Mouse (Mus musculus) C2C12 (cell line): ENCODE results near the gene Arid3b. TPM values are rescaled to one million over a fixed set of nuclear protein-coding genes. Genes with fewer than 3 reads are reported as not detected.

Experiments
- H3K27me3 ChIP-seq: one replicate; pipeline ENCODE4 v1.6.1; 2011; ENCODE audit not compliant: control insufficient read depth, insufficient read depth, insufficient read length
- H3K36me3 ChIP-seq: one replicate; pipeline ENCODE4 v1.6.1; 2011; ENCODE audit not compliant: control insufficient read depth, insufficient read depth
- H3K4me3 ChIP-seq: one replicate; pipeline ENCODE4 v1.5.1; 2011; ENCODE audit warnings: mild to moderate bottlenecking, control low read depth; ENCODE audit not compliant: poor library complexity, insufficient read depth, severe bottlenecking
- H3K79me2 ChIP-seq: one replicate; pipeline ENCODE4 v1.6.1; 2011; ENCODE audit not compliant: control insufficient read depth, insufficient read depth
- H3K79me3 ChIP-seq: one replicate; pipeline ENCODE4 v1.6.1; 2011; ENCODE audit warnings: low read depth, control low read depth
- H3ac ChIP-seq: one replicate; pipeline ENCODE3; 2011; ENCODE audit warnings: low read depth; ENCODE audit not compliant: control insufficient read depth, insufficient read length
- CEBPB ChIP-seq: IDR thresholded peaks from one replicate; pipeline ENCODE4 v1.6.1; 2011; ENCODE audit warnings: low read depth, mild to moderate bottlenecking, control low read depth, moderate library complexity
- CTCF ChIP-seq: IDR thresholded peaks from one replicate; pipeline ENCODE4 v1.5.1; 2011; ENCODE audit not compliant: control insufficient read depth, insufficient read depth, insufficient read length
- FOSL1 ChIP-seq: IDR thresholded peaks from one replicate; pipeline ENCODE4 v1.8.0; 2011; ENCODE audit warnings: mild to moderate bottlenecking, low read length; ENCODE audit not compliant: poor library complexity, insufficient read depth, severe bottlenecking
- MAX ChIP-seq: IDR thresholded peaks from one replicate; pipeline ENCODE4 v1.6.1; 2011; ENCODE audit warnings: mild to moderate bottlenecking, control low read depth
- MYOD1 ChIP-seq: IDR thresholded peaks from one replicate; pipeline ENCODE4 v1.6.1; 2011; ENCODE audit warnings: low read depth; ENCODE audit not compliant: control insufficient read depth, insufficient read length
- MYOG ChIP-seq: IDR thresholded peaks from one replicate; pipeline ENCODE4 v1.6.1; 2011; ENCODE audit not compliant: control insufficient read depth, insufficient read length; ENCODE audit errors: extremely low read depth
- USF1 ChIP-seq: IDR thresholded peaks from one replicate; pipeline ENCODE4 v1.6.1; 2011; ENCODE audit warnings: low read depth, mild to moderate bottlenecking, control low read depth, moderate library complexity
- polyA plus RNA-seq: library from polyadenylated mRNA; unstranded; fragments of >200 nt; fragmentation: generic; extraction: Trizol; gene quantifications from one replicate; pipeline ENCODE4 v1.2.1, GENCODE M21; 2012; ENCODE audit warnings: missing spikeins

Arid3b gene
- polyA plus RNA-seq, 1 experiment: 0.87 TPM

DNA sequence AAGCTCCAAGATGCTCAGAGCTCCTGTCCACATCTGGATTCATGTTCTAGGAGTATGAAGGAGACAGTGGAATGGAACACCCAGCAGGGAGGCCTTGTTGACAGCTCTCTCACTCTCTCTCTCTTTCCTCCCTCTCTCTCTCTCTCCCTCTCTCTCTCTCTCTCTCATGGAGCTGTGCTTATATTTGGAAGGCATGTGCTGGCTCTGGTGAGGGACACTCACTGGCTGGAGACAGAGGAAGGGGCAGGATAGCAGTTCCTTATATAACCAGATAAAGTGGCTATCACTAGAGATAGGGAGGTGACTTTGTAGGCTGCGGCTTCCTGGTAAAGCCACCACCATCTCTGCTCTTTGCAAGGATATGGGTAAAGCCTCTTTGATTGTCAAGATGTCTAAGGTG is 66.4 kb downstream of the Arid3b start:
- Histone ChIP-seq H3K79me2 (no peaks in the 10 kb centered on the region), H3K4me3 (no peak overlapping the region), H3K27me3 (no peaks in the 10 kb centered on the region), H3K79me3 (no peaks in the 10 kb centered on the region), H3ac (no peak overlapping the region), H3K36me3 (no peaks in the 10 kb centered on the region)
- TF ChIP-seq MYOD1 (no peak), CEBPB (no peak)

DNA sequence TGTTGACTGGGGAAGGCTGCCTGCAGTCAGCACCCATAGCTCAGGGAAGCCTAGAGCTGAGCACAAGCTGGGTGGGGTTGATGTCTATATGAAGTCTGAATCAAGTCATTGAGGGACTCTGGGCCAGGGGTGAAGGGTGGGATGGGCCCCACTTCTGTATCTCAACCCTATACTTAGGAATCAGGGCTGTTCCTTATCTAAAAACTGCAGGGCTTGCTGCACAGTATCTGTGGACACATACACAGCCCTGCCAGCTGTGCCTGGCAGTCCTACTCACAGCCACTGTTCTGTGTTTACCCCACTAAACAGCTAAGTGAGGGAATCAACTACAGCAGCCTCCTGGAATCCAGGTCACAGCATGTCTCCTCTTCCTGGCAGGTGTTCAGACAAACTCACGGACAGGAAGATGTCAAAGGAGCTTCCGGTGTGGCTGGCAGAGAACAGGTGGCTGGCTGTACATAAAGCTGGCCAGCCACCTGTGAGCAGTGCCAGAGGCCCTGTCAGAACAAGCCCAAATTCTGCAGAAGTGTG is 67.0 kb downstream of the Arid3b start:
- Histone ChIP-seq H3K79me3 (no peaks in the 10 kb centered on the region), H3K36me3 (no peaks in the 10 kb centered on the region), H3K27me3 (no peaks in the 10 kb centered on the region), H3ac (no peak overlapping the region), H3K4me3 (no peak overlapping the region), H3K79me2 (peaks cover 2% of the 10 kb centered on the region)
- no peak for TF ChIP-seq CEBPB
- TF ChIP-seq CTCF: no peak
- TF ChIP-seq FOSL1: no peak
- TF ChIP-seq MYOG: no peak
- no peak for TF ChIP-seq MYOD1
- TF ChIP-seq USF1: no peak
- TF ChIP-seq MAX: no peak

DNA sequence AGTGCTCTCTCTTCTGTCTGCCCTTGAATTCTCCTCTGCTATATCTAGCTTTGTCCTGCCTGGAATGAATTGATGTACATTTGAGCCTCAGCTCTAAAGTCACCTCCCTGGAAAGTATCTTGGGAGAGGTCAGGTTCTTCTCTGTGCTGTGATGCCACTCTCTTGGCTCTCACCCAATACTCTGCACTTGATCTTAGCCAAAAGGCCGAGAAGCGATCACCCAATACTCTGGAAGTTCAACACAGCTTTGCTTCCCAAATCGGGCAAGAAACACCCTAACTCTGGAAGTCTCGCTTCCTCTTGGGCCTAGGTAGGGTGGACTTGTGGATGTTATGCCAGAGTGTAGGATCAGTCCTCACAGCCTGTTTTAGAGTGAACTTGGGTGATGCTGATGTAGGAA is 69.4 kb downstream of the Arid3b start:
- TF ChIP-seq CTCF (no peak), USF1 (no peak), MYOG (no peak), MAX (no peak), CEBPB (no peak), FOSL1 (no peak), MYOD1 (no peak)
- Histone ChIP-seq H3K79me2 (peaks cover 26% of the 10 kb centered on the region), H3ac (no peak overlapping the region), H3K27me3 (no peaks in the 10 kb centered on the region), H3K79me3 (peaks cover 23% of the 10 kb centered on the region), H3K36me3 (peaks cover under 1% of the 10 kb centered on the region), H3K4me3 (no peak overlapping the region)

DNA sequence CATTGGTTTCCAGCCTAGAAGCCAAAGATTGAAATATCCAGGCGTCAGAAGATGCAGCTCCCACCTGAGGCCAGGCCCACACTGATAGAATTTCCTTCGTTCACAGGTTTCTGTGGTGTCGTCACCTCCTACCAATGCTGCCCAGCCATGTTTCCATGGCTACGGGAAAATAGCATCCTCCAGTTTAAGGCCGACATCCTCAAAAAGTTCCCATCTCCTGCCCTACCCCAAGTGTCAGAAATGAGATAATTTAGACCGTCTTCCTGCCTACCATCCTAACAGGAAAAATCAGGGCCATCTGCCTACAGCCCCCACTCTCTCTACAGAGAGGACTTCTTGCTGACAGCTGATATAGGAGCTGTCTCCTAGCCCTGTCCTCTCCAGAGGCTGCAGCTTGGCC is 70.2 kb downstream of the Arid3b start:
- peaks cover 31% of the 10 kb centered on the region for H3K79me3 ChIP-seq
- H3K79me2 ChIP-seq: peaks cover 34% of the 10 kb centered on the region
- H3ac ChIP-seq: no peak overlapping the region
- H3K27me3 ChIP-seq: no peaks in the 10 kb centered on the region
- H3K4me3 ChIP-seq: no peak overlapping the region
- H3K36me3 ChIP-seq: peaks cover 8% of the 10 kb centered on the region
- TF ChIP-seq MAX (no peak), MYOG (no peak), MYOD1 (no peak)

DNA sequence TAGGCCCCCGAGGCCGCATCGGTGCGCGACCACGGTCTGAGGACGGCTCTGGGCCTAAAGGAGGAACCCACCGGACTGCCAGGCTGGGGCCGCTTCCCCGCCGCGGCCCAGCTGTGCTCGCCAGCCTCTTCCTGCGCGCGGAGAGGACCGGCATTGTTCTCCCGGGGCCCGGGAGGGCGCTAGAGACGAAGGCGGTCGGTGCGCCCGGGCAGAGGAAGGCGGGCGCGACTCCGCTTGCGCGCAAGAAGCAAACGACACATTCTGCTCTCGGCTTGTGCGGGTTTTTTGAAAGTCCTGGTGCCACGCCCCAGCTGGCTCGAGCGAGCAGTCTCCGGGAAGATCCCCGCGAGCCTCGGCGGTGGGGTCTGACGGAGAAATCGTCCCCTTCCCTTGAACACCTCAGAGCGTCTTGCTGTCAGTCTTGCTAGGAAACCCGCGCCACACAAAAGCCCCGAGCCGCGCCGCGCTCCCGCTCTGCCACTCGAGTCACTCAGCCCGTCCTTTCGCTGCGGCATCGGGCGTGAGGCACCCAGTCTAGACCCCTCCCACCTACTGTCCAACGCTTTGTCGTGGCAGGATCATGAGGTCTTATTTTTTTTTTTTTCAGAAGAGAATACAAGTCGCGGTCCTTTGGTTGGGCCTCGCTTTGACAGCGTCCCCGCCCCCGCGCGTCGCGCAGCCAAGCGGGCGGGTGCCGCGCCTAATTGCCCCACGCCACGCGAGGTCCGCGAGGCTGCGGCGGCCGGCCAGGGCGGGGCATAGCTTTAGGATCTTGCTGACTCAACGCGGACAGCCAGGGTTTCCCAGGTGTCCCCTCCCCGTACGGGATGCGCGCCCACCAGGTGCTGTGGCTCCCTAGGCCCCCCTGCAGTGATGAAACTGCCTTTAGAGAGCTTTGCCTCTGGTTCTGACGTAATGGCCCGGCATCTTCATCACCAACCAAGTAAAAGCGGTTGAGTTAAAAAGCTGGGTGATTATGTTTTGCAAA is 70.9 kb downstream of the Arid3b start, which contains the start of gene Clk3:
Gene Clk3 (minus strand): TSS at position 497 of the 988 bp plus-strand sequence.
- Histone ChIP-seq H3K27me3 (no peaks in the 10 kb centered on the region), H3ac (peak within 1 kb of the TSS; percentile 82), H3K79me3 (peaks cover 37% of the 10 kb centered on the region), H3K36me3 (peaks cover 16% of the 10 kb centered on the region), H3K4me3 (peak within 1 kb of the TSS; percentile 66), H3K79me2 (peaks cover 42% of the 10 kb centered on the region)
- TF ChIP-seq FOSL1 (no peak), MAX (peak; percentile 26), USF1 (no peak), MYOG (no peak), MYOD1 (no peak), CEBPB (no peak)

DNA sequence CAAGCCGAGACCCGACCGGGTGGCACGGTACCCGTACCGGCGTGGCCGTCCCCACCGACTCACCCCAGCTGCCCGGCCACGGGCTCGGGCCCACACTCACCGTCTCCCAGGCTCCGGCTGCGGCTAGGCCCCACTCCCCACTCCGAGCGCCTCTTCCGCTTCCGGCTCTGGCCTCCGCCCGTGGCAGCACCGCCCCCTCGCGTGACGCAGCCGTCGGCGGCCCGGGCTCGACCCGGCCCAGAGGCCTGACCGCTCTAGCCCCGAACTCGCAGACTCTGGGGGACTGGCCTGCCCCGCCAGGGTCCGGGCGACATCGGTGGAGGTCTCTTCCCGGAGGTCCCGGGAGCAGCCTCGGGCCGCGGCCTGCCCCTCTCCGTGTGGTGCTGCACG is 71.6 kb downstream of the Arid3b start:
- Histone ChIP-seq H3K79me3 (peaks cover 37% of the 10 kb centered on the region), H3K4me3 (peak overlapping the region; percentile 66), H3ac (peak overlapping the region; percentile 82), H3K27me3 (no peaks in the 10 kb centered on the region), H3K79me2 (peaks cover 49% of the 10 kb centered on the region), H3K36me3 (peaks cover 22% of the 10 kb centered on the region)
- TF ChIP-seq USF1 (no peak), CTCF (no peak), FOSL1 (no peak), MAX (no peak), MYOG (no peak), MYOD1 (no peak), CEBPB (no peak)
